Comparison of ENCODE assay signal across 22 mouse cellular contexts in genomic region chr2:147743908-147744307, GRCm38 (mm10).
A peak's percentile ranks its signal among the peaks of the same experiment; 100 is the strongest.
DNase-seq lines count a peak whose midpoint lies in the region; ATAC-seq and TF ChIP-seq lines count a peak whose summit lies in the region.
"Had no signal": no experiment of that assay in that cellular context is flagged by ENCODE, and none has a peak within 500 bp of the region (broad histone marks: within the 10 kb centered on the region; RNA-seq: fewer than 3 reads in every experiment).

No protein-coding gene starts in this region.

- H3K4me1 ChIP-seq in megakaryocyte, embryonic 14.5 days, result 0 out of 2 replicates have a peak, but pooled peaks cover 3% of the 10 kb centered on the region
- H3K4me1 ChIP-seq in CH12.LX (ENCODE audit: control insufficient read depth in 1 of 2, insufficient read depth in 2 of 2), result peaks cover 3 to 6% of the 10 kb centered on the region in 2 experiments; a peak in 3 of 4 replicates
- H3K4me1 ChIP-seq: forebrain, embryonic 13.5 days; neural tube, embryonic 12.5 days had no signal

- no peak for TF ChIP-seq RAD21 in CH12.LX (IDR thresholded peaks at IDR 0.05; ENCODE audit: low read depth, low read length)

- H3K27me3 ChIP-seq in megakaryocyte, embryonic 14.5 days (replicated peaks), result no peaks in the 10 kb centered on the region
- H3K27me3 ChIP-seq in CH12.LX (replicated peaks), result no peaks in the 10 kb centered on the region
- H3K27me3 ChIP-seq: forebrain, embryonic 13.5 days; neural tube, embryonic 12.5 days had no signal

- H3K79me2 ChIP-seq in CH12.LX (replicated peaks; ENCODE audit: control insufficient read depth, extremely low read depth, insufficient read depth, poor library complexity, severe bottlenecking), result no peaks in the 10 kb centered on the region

- TF ChIP-seq EP300 in CH12.LX (IDR thresholded peaks at IDR 0.05; ENCODE audit: low read length), result peak; percentile 98

- TF ChIP-seq POLR2A in CH12.LX (IDR thresholded peaks at IDR 0.05; ENCODE audit: low read depth, low read length), result no peak

- ATAC-seq in megakaryocyte, adult 5-6 weeks (ENCODE audit: poor library complexity, severe bottlenecking), result no peak
- peak; percentile 52 for ATAC-seq in granulocyte monocyte progenitor cell, adult 5-6 weeks (replicated peaks; ENCODE audit: poor library complexity, severe bottlenecking)
- ATAC-seq in megakaryocyte-erythroid progenitor cell, adult 5-6 weeks (replicated peaks; ENCODE audit: low FRiP score, low TSS enrichment, poor library complexity, severe bottlenecking), result no peak
- ATAC-seq: forebrain, embryonic 13.5 days; intestine, embryonic 15.5 days had no signal

- no peaks in the 10 kb centered on the region for H3K36me3 ChIP-seq in megakaryocyte, embryonic 14.5 days (replicated peaks; ENCODE audit: low read length)
- H3K36me3 ChIP-seq in CH12.LX (replicated peaks in 1 of 2; ENCODE audit: control insufficient read depth in 1 of 2, insufficient read depth in 1 of 2, low read length in 1 of 2), result no peaks in the 10 kb centered on the region
- H3K36me3 ChIP-seq: G1E; intestine, embryonic 15.5 days; midbrain, embryonic 10.5 days; neural tube, embryonic 12.5 days had no signal

- no peak for TF ChIP-seq CTCF in CH12.LX (conservative IDR thresholded peaks at IDR 0.05 in 1 of 2, IDR thresholded peaks at IDR 0.05 in 1 of 2; ENCODE audit: low read depth in 2 of 2, low read length in 2 of 2)

- no peak overlapping the region for H3K27ac ChIP-seq in CH12.LX (ENCODE audit: insufficient read depth, low read depth)
- H3K27ac ChIP-seq: forebrain, embryonic 13.5 days; hindbrain, embryonic 14.5 days; intestine, embryonic 15.5 days; midbrain, embryonic 10.5 days; neural tube, embryonic 12.5 days had no signal

- no peak overlapping the region for H3K9ac ChIP-seq in CH12.LX (ENCODE audit: insufficient read depth, low read depth)
- H3K9ac ChIP-seq: forebrain, embryonic 13.5 days; hindbrain, embryonic 14.5 days; intestine, embryonic 15.5 days; neural tube, embryonic 12.5 days had no signal

- in situ Hi-C loops in CH12.LX (cut with MboI; ENCODE audit: low pct_ligation_motif_present, low pct_unique_long_range_greater_than_20kb, low sequenced_read_pairs), result no loop called here

- dilution Hi-C loops in CH12.LX (cut with MboI; ENCODE audit: extremely low pct_ligation_motif_present, extremely low pct_unique_long_range_greater_than_20kb, low sequenced_read_pairs), result no loop called here

- DNase-seq in CH12.LX (ENCODE audit: extremely low read depth) (peak; percentile 85), R1 (ENCODE audit: low read depth, low spot score) (peak; percentile 68)
- DNase-seq in thymus, postnatal 4 days, result no peak
- no peak for DNase-seq in cerebellum, adult 18-20 months
- DNase-seq: adrenal gland, postnatal 10 days; cerebellum, adult 2 months; gastrocnemius, postnatal 14 days; kidney, postnatal 36 days; layer of hippocampus, adult 9-11 months; lung, adult 18-20 months; lung, postnatal 14 days had no signal

- peaks cover 5% of the 10 kb centered on the region; the same call in 1 of the 2 replicates for H3K9me3 ChIP-seq in megakaryocyte, embryonic 14.5 days
- no peaks in the 10 kb centered on the region for H3K9me3 ChIP-seq in CH12.LX (replicated peaks; ENCODE audit: low read length)
- H3K9me3 ChIP-seq: forebrain, embryonic 13.5 days; intestine, embryonic 15.5 days; midbrain, embryonic 10.5 days; neural tube, embryonic 12.5 days had no signal

- H3K4me3 ChIP-seq in megakaryocyte, embryonic 14.5 days (replicated peaks), result peak overlapping the region; percentile 46
- H3K4me3 ChIP-seq in CH12.LX (replicated peaks in 1 of 3; ENCODE audit: low read depth in 2 of 3, low read length in 2 of 3, poor library complexity in 1 of 3), result no peak overlapping the region
- H3K4me3 ChIP-seq: forebrain, embryonic 13.5 days; intestine, embryonic 15.5 days; midbrain, embryonic 10.5 days; neural tube, embryonic 12.5 days had no signal

- no peak overlapping the region for H3K4me2 ChIP-seq in CH12.LX (ENCODE audit: insufficient read depth, low read depth, poor library complexity, severe bottlenecking)
- H3K4me2 ChIP-seq: forebrain, embryonic 13.5 days; hindbrain, embryonic 14.5 days; intestine, embryonic 15.5 days; liver, embryonic 11.5 days; neural tube, embryonic 12.5 days had no signal

TF ChIP-seq in CH12.LX, 34 proteins besides CTCF, POLR2A, EP300 and RAD21:
- no peak for TF ChIP-seq POLR2AphosphoS2 (IDR thresholded peaks at IDR 0.05; ENCODE audit: low read depth, low read length)
- peak; percentile 86 for TF ChIP-seq RCOR1 (conservative IDR thresholded peaks at IDR 0.05; ENCODE audit: low read depth, low read length)
- TF ChIP-seq BHLHE40 (IDR thresholded peaks at IDR 0.05; ENCODE audit: low read depth, low read length), result peak; percentile 90
- peak; percentile 96 for TF ChIP-seq IRF4 (IDR thresholded peaks at IDR 0.05; ENCODE audit: low read depth, low read length)
- TF ChIP-seq HCFC1 (IDR thresholded peaks at IDR 0.05; ENCODE audit: low read depth, low read length), result no peak; the same call in 1 of the 2 replicates
- TF ChIP-seq CHD2 (IDR thresholded peaks at IDR 0.05; ENCODE audit: low read length), result peak; percentile 57; the same call in 1 of the 2 replicates
- no peak for TF ChIP-seq TBP (conservative IDR thresholded peaks at IDR 0.05; ENCODE audit: low read depth, low read length)
- peak; percentile 99 for TF ChIP-seq ETS1 (conservative IDR thresholded peaks at IDR 0.05; ENCODE audit: low read depth, low read length)
- peak; percentile 48; the same call in 1 of the 2 replicates for TF ChIP-seq TCF12 (IDR thresholded peaks at IDR 0.05; ENCODE audit: low read depth, low read length)
- 0 out of 2 replicates have a peak, but pooled peaks have one; percentile 16 for TF ChIP-seq NRF1 (IDR thresholded peaks at IDR 0.05; ENCODE audit: low read depth, low read length)
- peak; percentile 71 for TF ChIP-seq MEF2A (IDR thresholded peaks at IDR 0.05; ENCODE audit: borderline replicate concordance, low read depth, low read length)
- TF ChIP-seq PAX5 (IDR thresholded peaks at IDR 0.05; ENCODE audit: low read length), result no peak
- 0 out of 2 replicates have a peak, but pooled peaks have one; percentile 23 for TF ChIP-seq MAX (IDR thresholded peaks at IDR 0.05; ENCODE audit: low read length)
- peak; percentile 82 for TF ChIP-seq ZNF384 (IDR thresholded peaks at IDR 0.05; ENCODE audit: low read depth, low read length)
- TF ChIP-seq JUND (conservative IDR thresholded peaks at IDR 0.05; ENCODE audit: low read depth, low read length), result peak; percentile 100
- TF ChIP-seq JUN (IDR thresholded peaks at IDR 0.05; ENCODE audit: insufficient read depth, low read depth, low read length), result peak; percentile 100
- no peak for TF ChIP-seq GABPA (IDR thresholded peaks at IDR 0.05; ENCODE audit: insufficient replicate concordance, low read depth, low read length)
- no peak for TF ChIP-seq MXI1 (IDR thresholded peaks at IDR 0.05; ENCODE audit: low read depth, low read length)
- TF ChIP-seq NELFE (IDR thresholded peaks at IDR 0.05; ENCODE audit: low read depth, low read length), result no peak
- peak; percentile 99 for TF ChIP-seq MAFK (IDR thresholded peaks at IDR 0.05; ENCODE audit: insufficient replicate concordance, low read length)
- TF ChIP-seq ELF1 (IDR thresholded peaks at IDR 0.05; ENCODE audit: low read depth, low read length), result 0 out of 2 replicates have a peak, but pooled peaks have one; percentile 30
- 0 out of 2 replicates have a peak, but pooled peaks have one; percentile 48 for TF ChIP-seq MAZ (IDR thresholded peaks at IDR 0.05; ENCODE audit: low read depth, low read length)
- peak; percentile 87; the same call in 1 of the 2 replicates for TF ChIP-seq UBTF (IDR thresholded peaks at IDR 0.05; ENCODE audit: low read depth, low read length)
- TF ChIP-seq MYC (IDR thresholded peaks at IDR 0.05; ENCODE audit: low read depth, low read length), result peak; percentile 45; the same call in 1 of the 2 replicates
- no peak for TF ChIP-seq ZMIZ1 (IDR thresholded peaks at IDR 0.05; ENCODE audit: low read depth, low read length)
- TF ChIP-seq SIN3A (IDR thresholded peaks at IDR 0.05; ENCODE audit: low read length), result no peak
TF ChIP-seq in CH12.LX: peak in this region for 17.

Comparison
In these comparisons a context has a peak if more than half of its experiments do, and no peak if none do; other contexts are left out.
1. DNase-seq: peak in CH12.LX (single experiment) and R1 (single experiment); none in thymus, postnatal 4 days (single experiment) and cerebellum, adult 18-20 months (0 of 2).